Mouse (Mus musculus): ENCODE measurements around the gene Fam198a. TPM values are rescaled to one million over a fixed set of nuclear protein-coding genes. Genes with fewer than 3 reads are reported as not detected.

The Fam198a gene
- 5.8 and 6.7 TPM in 2 replicates for polyA plus RNA-seq (2015; fragmentation: Nextera tagmentation; extraction: Ambion mirVana)

DNA sequence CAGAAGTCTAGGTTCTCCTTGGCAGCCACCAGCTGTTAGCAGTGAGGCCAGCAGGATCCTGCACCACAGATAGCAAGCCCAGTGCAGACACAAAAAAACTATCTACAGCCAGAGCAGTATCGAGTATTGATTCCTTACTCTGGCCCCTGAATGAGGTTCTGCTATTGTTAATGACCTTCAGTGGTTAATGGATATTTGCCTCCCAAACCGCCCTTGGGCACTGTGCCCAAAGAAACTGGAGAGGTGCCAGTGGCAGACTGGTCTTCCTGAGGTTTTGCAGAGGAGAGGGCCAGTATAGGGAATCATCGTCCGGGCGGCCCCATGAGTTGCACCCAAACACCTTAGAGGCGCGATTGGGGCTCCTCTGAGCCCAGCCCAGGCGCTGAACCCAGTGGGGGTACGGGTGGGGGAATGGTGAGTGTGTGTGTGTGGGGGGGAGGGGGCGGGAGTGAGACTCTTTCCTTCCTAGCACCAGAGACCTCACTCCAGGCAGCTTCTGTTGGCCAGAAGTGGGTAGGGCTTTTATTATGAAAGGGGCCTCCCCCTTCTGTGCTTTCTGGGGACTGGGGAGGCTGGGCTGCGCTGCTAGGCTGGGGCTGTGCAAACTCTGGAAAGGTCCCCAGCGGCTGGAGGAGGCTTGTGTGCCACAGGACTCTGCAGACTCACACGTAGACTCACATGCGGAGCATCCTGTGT lies at the start of gene Fam198a:
TSS of gene Fam198a (plus strand) at position 571 of the 696 bp plus-strand sequence.
- ATAC-seq (ENCODE audit: insufficient read depth, low FRiP score): peak; percentile 96
- peak within 1 kb of the TSS; percentile 49 for H3K4me3 ChIP-seq (replicated peaks; ENCODE audit: low read length)
- no peaks in the 10 kb centered on the region for H3K36me3 ChIP-seq (ENCODE audit: control insufficient read depth, insufficient read depth, low read length)
- H3K4me2 ChIP-seq (ENCODE audit: low read depth, low read length): peak within 1 kb of the TSS; percentile 63
- H3K4me1 ChIP-seq (ENCODE audit: control insufficient read depth, insufficient read depth, low read length): peaks cover 23% of the 10 kb centered on the region
- H3K9me3 ChIP-seq (replicated peaks; ENCODE audit: control insufficient read depth, low read length): no peaks in the 10 kb centered on the region
- H3K27ac ChIP-seq (ENCODE audit: low read length): peak within 1 kb of the TSS; percentile 85
- H3K9ac ChIP-seq (ENCODE audit: low read length): peak within 1 kb of the TSS; percentile 71
- WGBS: 1% methylated on average over 14 of the region's 14 CpGs
- H3K27me3 ChIP-seq (ENCODE audit: control insufficient read depth, insufficient read depth, low read length): no peaks in the 10 kb centered on the region

DNA sequence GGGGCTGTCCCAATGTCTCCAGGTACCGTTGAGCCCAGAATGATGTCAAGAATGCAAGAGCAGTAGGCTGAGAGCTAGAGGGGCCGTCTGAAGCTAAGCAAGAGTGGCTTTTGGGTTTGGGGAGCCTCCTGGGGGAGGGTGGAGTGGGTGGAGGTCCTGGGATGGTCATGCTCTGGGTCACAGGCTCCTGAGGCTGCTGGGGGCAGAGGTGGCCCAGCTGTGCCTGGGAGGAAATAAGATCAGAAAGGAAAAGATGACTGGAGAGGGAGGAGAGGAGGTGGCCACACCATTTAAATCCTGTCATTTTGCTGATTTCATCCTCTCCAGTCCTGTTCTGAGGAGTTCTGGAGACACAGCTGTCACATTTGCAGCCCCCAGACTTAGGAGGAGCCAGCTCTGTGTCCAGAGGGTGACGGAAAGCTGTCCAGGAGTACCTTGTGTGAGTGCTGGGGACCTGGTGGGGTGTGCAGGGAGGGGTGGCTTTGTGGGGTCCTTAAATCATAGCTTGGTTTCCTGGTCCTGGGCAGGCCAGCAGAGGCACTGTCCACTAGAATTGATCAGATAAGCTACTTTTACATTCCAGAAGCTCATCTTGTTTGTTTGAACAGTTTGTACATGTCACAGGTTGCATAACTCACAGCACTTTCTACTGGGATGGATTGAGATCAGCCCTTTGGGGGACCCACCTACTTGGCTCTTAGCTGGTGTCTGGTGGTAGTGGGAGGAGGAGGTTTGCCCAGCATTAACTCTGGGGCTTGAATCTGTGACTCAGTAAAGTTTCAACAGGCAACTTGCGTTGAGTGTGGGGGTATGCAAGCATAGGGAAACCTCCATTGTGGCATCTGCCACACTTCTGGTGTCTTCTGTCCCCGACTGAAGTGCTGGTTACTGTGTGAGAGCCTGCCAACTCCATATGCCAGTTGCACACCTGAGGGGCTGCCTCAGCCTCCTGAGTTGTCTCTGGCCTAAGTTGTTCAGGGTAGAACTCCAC lies 48.8 kb upstream of the Fam198a start:
- H3K4me3 ChIP-seq (replicated peaks; ENCODE audit: low read length): no peak overlapping the region
- H3K27me3 ChIP-seq (ENCODE audit: control insufficient read depth, insufficient read depth, low read length): no peaks in the 10 kb centered on the region
- 62% methylated on average over 5 of the region's 5 CpGs for WGBS
- ATAC-seq (ENCODE audit: insufficient read depth, low FRiP score): no peak
- no peaks in the 10 kb centered on the region for H3K36me3 ChIP-seq (ENCODE audit: control insufficient read depth, insufficient read depth, low read length)
- H3K4me2 ChIP-seq (ENCODE audit: low read depth, low read length): no peak overlapping the region
- no peaks in the 10 kb centered on the region for H3K9me3 ChIP-seq (replicated peaks; ENCODE audit: control insufficient read depth, low read length)
- H3K9ac ChIP-seq (ENCODE audit: low read length): no peak overlapping the region
- H3K4me1 ChIP-seq (ENCODE audit: control insufficient read depth, insufficient read depth, low read length): peaks cover 3% of the 10 kb centered on the region; the same call in 1 of the 2 replicates
- no peak overlapping the region for H3K27ac ChIP-seq (ENCODE audit: low read length)

DNA sequence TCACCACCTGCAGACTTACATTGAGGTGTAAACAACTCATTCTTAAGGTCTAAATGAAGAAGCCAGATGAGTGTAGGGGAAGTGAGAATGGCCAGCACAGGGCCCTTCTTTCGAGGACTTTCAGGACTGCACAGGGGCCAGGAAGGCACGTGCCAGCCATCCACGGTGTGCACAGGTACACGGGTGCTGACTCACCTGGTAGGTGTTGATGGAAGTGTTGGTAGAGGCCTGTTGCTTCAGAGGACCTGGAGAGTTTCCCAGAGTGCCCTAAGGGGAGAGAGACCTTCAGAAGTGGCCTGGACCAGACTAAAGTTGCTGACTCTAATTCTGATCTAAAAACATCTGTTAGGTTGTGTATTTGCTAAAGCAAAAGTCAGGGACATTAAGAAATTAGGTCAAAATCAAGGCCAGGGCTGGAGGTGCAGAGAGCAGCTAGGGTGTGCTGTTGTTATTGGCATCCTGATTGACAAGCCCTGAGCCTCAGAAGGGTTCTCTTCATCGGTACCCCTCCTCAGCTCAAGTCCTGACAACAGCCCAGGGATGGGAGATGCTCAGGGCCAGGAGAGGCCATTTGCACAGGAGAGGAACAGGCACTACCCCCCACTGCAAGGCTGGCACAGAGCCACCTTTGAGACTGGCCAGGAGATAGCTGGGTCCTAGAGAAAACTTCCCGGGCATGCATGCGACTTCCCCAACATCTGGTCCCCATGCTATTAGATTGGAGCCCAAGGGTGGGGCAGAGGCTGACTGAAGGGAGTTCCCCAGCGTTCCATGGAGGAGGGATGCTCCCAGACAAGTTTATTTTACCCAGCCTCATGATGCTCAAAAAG lies 47.1 kb upstream of the Fam198a start:
- no peaks in the 10 kb centered on the region for H3K9me3 ChIP-seq (replicated peaks; ENCODE audit: control insufficient read depth, low read length)
- H3K27me3 ChIP-seq (ENCODE audit: control insufficient read depth, insufficient read depth, low read length): no peaks in the 10 kb centered on the region
- H3K4me3 ChIP-seq (replicated peaks; ENCODE audit: low read length): no peak overlapping the region
- H3K36me3 ChIP-seq (ENCODE audit: control insufficient read depth, insufficient read depth, low read length): no peaks in the 10 kb centered on the region
- ATAC-seq (ENCODE audit: insufficient read depth, low FRiP score): peak; percentile 40; the same call in 1 of the 2 replicates
- no peak overlapping the region for H3K27ac ChIP-seq (ENCODE audit: low read length)
- H3K4me1 ChIP-seq (ENCODE audit: control insufficient read depth, insufficient read depth, low read length): no peaks in the 10 kb centered on the region
- no peak overlapping the region for H3K9ac ChIP-seq (ENCODE audit: low read length)
- H3K4me2 ChIP-seq (ENCODE audit: low read depth, low read length): no peak overlapping the region
- WGBS: 78% methylated on average over 8 of the region's 8 CpGs

- WGBS: 68% methylated on average over 4 of the region's 4 CpGs
Measured at GRCm38 (mm10) chr9:121904319-121904718, 46.5 kb upstream of the Fam198a start.

GRCm38 (mm10) chr9:121904946-121905345 lies 45.8 kb upstream of the Fam198a start:
- H3K36me3 ChIP-seq (ENCODE audit: control insufficient read depth, insufficient read depth, low read length): no peaks in the 10 kb centered on the region
- no peaks in the 10 kb centered on the region for H3K9me3 ChIP-seq (replicated peaks; ENCODE audit: control insufficient read depth, low read length)
- H3K27ac ChIP-seq (ENCODE audit: low read length): no peak overlapping the region
- H3K4me1 ChIP-seq (ENCODE audit: control insufficient read depth, insufficient read depth, low read length): no peaks in the 10 kb centered on the region
- WGBS: 88% methylated on average over 7 of the region's 7 CpGs
- H3K4me3 ChIP-seq (replicated peaks; ENCODE audit: low read length): no peak overlapping the region
- H3K4me2 ChIP-seq (ENCODE audit: low read depth, low read length): no peak overlapping the region
- H3K27me3 ChIP-seq (ENCODE audit: control insufficient read depth, insufficient read depth, low read length): no peaks in the 10 kb centered on the region
- no peak for ATAC-seq (ENCODE audit: insufficient read depth, low FRiP score)
- no peak overlapping the region for H3K9ac ChIP-seq (ENCODE audit: low read length)

More at GRCm38 (mm10) chr9:121904319-121904718, 46.5 kb upstream of the Fam198a start:
- Histone ChIP-seq H3K4me1 (ENCODE audit: control insufficient read depth, insufficient read depth, low read length) (no peaks in the 10 kb centered on the region), H3K9ac (ENCODE audit: low read length) (no peak overlapping the region), H3K27me3 (ENCODE audit: control insufficient read depth, insufficient read depth, low read length) (no peaks in the 10 kb centered on the region), H3K36me3 (ENCODE audit: control insufficient read depth, insufficient read depth, low read length) (no peaks in the 10 kb centered on the region), H3K27ac (ENCODE audit: low read length) (no peak overlapping the region), H3K4me3 (replicated peaks; ENCODE audit: low read length) (no peak overlapping the region), H3K4me2 (ENCODE audit: low read depth, low read length) (no peak overlapping the region), H3K9me3 (replicated peaks; ENCODE audit: control insufficient read depth, low read length) (no peaks in the 10 kb centered on the region)
- no peak for ATAC-seq (ENCODE audit: insufficient read depth, low FRiP score)

GRCm38 (mm10) chr9:121905556-121906185 lies 45.1 kb upstream of the Fam198a start:
- H3K27me3 ChIP-seq (ENCODE audit: control insufficient read depth, insufficient read depth, low read length): no peaks in the 10 kb centered on the region
- ATAC-seq (ENCODE audit: insufficient read depth, low FRiP score): no peak
- no peak overlapping the region for H3K9ac ChIP-seq (ENCODE audit: low read length)
- no peak overlapping the region for H3K4me3 ChIP-seq (replicated peaks; ENCODE audit: low read length)
- no peaks in the 10 kb centered on the region for H3K4me1 ChIP-seq (ENCODE audit: control insufficient read depth, insufficient read depth, low read length)
- 68% methylated on average over 4 of the region's 4 CpGs for WGBS
- H3K9me3 ChIP-seq (replicated peaks; ENCODE audit: control insufficient read depth, low read length): no peaks in the 10 kb centered on the region
- H3K27ac ChIP-seq (ENCODE audit: low read length): no peak overlapping the region
- no peak overlapping the region for H3K4me2 ChIP-seq (ENCODE audit: low read depth, low read length)
- no peaks in the 10 kb centered on the region for H3K36me3 ChIP-seq (ENCODE audit: control insufficient read depth, insufficient read depth, low read length)

DNA sequence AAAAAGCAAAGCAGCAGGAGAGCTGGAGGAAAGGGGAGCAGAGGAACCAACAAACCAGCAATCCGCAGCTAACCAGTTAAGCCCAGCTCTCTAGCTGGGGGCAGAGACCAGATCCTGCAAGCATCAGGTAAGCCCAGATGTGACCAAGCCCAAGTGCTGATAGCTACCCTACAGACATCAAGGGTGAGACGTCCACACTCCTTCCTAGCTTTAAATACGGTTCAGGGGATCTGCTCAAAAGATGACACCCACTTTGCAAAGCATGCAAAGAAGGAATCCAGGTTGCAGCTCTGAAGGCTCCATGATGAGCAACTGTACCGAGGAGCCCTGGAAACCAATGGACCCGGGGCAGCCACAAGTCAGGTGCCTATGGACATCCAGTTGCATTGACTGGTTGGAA lies 44.3 kb upstream of the Fam198a start:
- Histone ChIP-seq H3K4me2 (ENCODE audit: low read depth, low read length) (no peak overlapping the region), H3K36me3 (ENCODE audit: control insufficient read depth, insufficient read depth, low read length) (no peaks in the 10 kb centered on the region), H3K9me3 (replicated peaks; ENCODE audit: control insufficient read depth, low read length) (no peaks in the 10 kb centered on the region), H3K4me1 (ENCODE audit: control insufficient read depth, insufficient read depth, low read length) (no peaks in the 10 kb centered on the region), H3K27ac (ENCODE audit: low read length) (no peak overlapping the region), H3K9ac (ENCODE audit: low read length) (no peak overlapping the region), H3K4me3 (replicated peaks; ENCODE audit: low read length) (no peak overlapping the region), H3K27me3 (ENCODE audit: control insufficient read depth, insufficient read depth, low read length) (no peaks in the 10 kb centered on the region)
- WGBS: 84% methylated on average over 5 of the region's 5 CpGs
- no peak for ATAC-seq (ENCODE audit: insufficient read depth, low FRiP score)

DNA sequence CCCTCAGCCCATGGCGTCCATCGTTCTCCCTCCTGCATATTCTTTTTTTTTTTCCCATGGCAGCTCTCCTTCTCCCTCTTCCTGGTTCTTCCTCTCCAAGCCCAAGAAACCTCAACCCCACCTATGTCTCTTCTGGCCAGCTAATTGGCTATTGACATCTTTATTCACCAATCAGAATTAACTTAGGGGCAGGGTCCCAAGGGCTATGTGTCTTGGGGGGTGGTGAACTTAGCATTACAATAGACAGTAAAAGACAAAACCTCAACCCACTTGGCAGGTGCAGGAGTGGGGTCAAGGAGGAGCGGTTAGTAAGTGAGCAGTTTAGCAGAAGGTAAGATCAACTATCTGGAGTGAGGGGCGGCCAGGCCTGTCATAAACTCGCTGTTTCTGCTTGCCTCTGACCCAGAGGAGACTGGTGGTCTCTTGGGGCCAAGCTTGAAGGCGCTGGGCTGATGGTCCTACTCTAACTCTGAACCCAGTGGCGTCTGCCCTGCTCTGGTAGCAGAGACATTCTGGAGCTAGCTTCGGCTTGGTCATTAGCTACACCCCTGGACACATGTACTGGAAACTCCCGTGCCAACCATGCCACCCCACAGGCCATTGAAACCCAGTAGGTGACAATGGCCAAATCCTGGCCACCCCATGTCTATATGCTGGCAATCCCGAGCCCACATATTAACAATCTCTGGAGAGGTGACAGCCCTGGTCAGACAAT lies 43.3 kb upstream of the Fam198a start:
- 69% methylated on average over 10 of the region's 10 CpGs for WGBS
- H3K36me3 ChIP-seq (ENCODE audit: control insufficient read depth, insufficient read depth, low read length): no peaks in the 10 kb centered on the region
- ATAC-seq (ENCODE audit: insufficient read depth, low FRiP score): no peak

More for the DNA sequence above, 43.3 kb upstream of the Fam198a start:
- Histone ChIP-seq H3K4me2 (ENCODE audit: low read depth, low read length) (no peak overlapping the region), H3K9me3 (replicated peaks; ENCODE audit: control insufficient read depth, low read length) (no peaks in the 10 kb centered on the region), H3K4me1 (ENCODE audit: control insufficient read depth, insufficient read depth, low read length) (no peaks in the 10 kb centered on the region), H3K9ac (ENCODE audit: low read length) (no peak overlapping the region), H3K27ac (ENCODE audit: low read length) (no peak overlapping the region), H3K27me3 (ENCODE audit: control insufficient read depth, insufficient read depth, low read length) (no peaks in the 10 kb centered on the region), H3K4me3 (replicated peaks; ENCODE audit: low read length) (no peak overlapping the region)

All from stomach, embryonic 16.5 days (tissue).